ENCODE assay signal across 18 mouse cellular contexts in the genomic region with DNA sequence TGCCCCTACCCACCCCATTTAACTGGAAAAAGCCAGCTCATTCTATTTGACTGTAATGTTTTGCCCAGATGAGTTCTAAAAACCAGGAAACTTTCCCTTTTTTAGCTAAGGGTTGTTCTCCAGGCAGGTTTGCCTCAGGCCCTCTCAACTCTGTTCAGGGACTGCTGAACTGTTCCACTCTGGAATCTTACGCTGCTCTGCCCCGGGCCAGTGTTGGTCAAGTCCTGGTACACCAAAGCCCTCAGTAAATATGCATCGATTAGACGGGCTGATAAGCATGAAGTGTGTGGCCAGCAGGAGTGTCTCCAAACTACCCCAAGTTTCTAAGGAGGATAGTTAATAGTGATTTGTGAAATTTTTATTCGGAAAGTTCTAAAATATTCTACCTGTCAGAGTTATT. TPM values are rescaled to one million over a fixed set of nuclear protein-coding genes. Genes with fewer than 3 reads are reported as not detected.
DNase-seq lines count a peak whose midpoint lies in the region; ATAC-seq and TF ChIP-seq lines count a peak whose summit lies in the region.
"Had no signal": no experiment of that assay in that cellular context is flagged by ENCODE, and none has a peak within 500 bp of the region (broad histone marks: within the 10 kb centered on the region; RNA-seq: fewer than 3 reads in every experiment).

No protein-coding gene starts in this region.

- ATAC-seq in kidney, embryonic 14.5 days (ENCODE audit: low FRiP score, low TSS enrichment), result no peak
- ATAC-seq in liver, embryonic 11.5 days (replicated peaks; ENCODE audit: low FRiP score), result no peak
- no peak for ATAC-seq in erythroid progenitor cell, adult 5-6 weeks (replicated peaks; ENCODE audit: low FRiP score, poor library complexity, severe bottlenecking)
- ATAC-seq: forebrain, postnatal 0 days; midbrain, embryonic 15.5 days had no signal

- H3K4me2 ChIP-seq in kidney, embryonic 14.5 days (replicated peaks; ENCODE audit: low read depth, low read length), result no peak overlapping the region
- peak overlapping the region; percentile 64 for H3K4me2 ChIP-seq in liver, embryonic 11.5 days
- H3K4me2 ChIP-seq: hindbrain, embryonic 15.5 days; limb, embryonic 12.5 days; midbrain, embryonic 15.5 days had no signal

- H3K4me1 ChIP-seq in kidney, embryonic 14.5 days (ENCODE audit: control insufficient read depth, insufficient read depth, low read length), result no peaks in the 10 kb centered on the region; the same call in 1 of the 2 replicates
- peaks cover 53% of the 10 kb centered on the region for H3K4me1 ChIP-seq in liver, embryonic 11.5 days (replicated peaks; ENCODE audit: control insufficient read depth, insufficient read depth, low read length)
- peaks cover 27% of the 10 kb centered on the region; the same call in 1 of the 2 replicates for H3K4me1 ChIP-seq in small intestine, adult 2 months (ENCODE audit: control insufficient read depth, insufficient read depth, insufficient read length, low read length)
- H3K4me1 ChIP-seq: hindbrain, embryonic 15.5 days; midbrain, embryonic 15.5 days had no signal

- no peak overlapping the region for H3K9ac ChIP-seq in kidney, embryonic 14.5 days (ENCODE audit: low read depth, low read length)
- H3K9ac ChIP-seq in liver, embryonic 11.5 days (ENCODE audit: low read depth, low read length), result no peak overlapping the region
- H3K9ac ChIP-seq: forebrain, postnatal 0 days; hindbrain, embryonic 15.5 days; limb, embryonic 12.5 days; midbrain, embryonic 15.5 days had no signal

- H3K9me3 ChIP-seq in kidney, embryonic 14.5 days (ENCODE audit: control insufficient read depth, low read length), result no peaks in the 10 kb centered on the region
- H3K9me3 ChIP-seq in liver, embryonic 11.5 days (ENCODE audit: control insufficient read depth, low read length), result no peaks in the 10 kb centered on the region
- H3K9me3 ChIP-seq: hindbrain, embryonic 15.5 days; limb, embryonic 12.5 days; megakaryocyte, embryonic 14.5 days; midbrain, embryonic 15.5 days had no signal

- no peaks in the 10 kb centered on the region for H3K27me3 ChIP-seq in kidney, embryonic 14.5 days (ENCODE audit: control insufficient read depth, insufficient read depth, low read length)
- no peaks in the 10 kb centered on the region for H3K27me3 ChIP-seq in liver, embryonic 11.5 days (replicated peaks; ENCODE audit: control insufficient read depth, insufficient read depth, low read length)
- H3K27me3 ChIP-seq in small intestine, adult 2 months (ENCODE audit: control insufficient read depth, insufficient read depth, low read length), result no peaks in the 10 kb centered on the region
- H3K27me3 ChIP-seq: hindbrain, embryonic 15.5 days; limb, embryonic 12.5 days; megakaryocyte, embryonic 14.5 days; midbrain, embryonic 15.5 days had no signal

- no peaks in the 10 kb centered on the region for H3K36me3 ChIP-seq in kidney, embryonic 14.5 days (ENCODE audit: control insufficient read depth, insufficient read depth, low read length)
- H3K36me3 ChIP-seq in liver, embryonic 11.5 days (ENCODE audit: control insufficient read depth, insufficient read depth, low read length), result no peaks in the 10 kb centered on the region
- H3K36me3 ChIP-seq in small intestine, adult 2 months (ENCODE audit: control insufficient read depth, insufficient read depth, low read length), result no peaks in the 10 kb centered on the region
- H3K36me3 ChIP-seq: hindbrain, embryonic 15.5 days; limb, embryonic 12.5 days; midbrain, embryonic 15.5 days had no signal

- 82% methylated on average over 5 of the region's 5 CpGs for WGBS in kidney, embryonic 14.5 days
- 55% methylated on average over 5 of the region's 5 CpGs for WGBS in liver, embryonic 11.5 days
- 56% methylated on average over 5 of the region's 5 CpGs for WGBS in small intestine, adult 2 months

- no peak for TF ChIP-seq CTCF in small intestine, adult 2 months (IDR thresholded peaks at IDR 0.05; ENCODE audit: extremely low read depth, insufficient read length, insufficient replicate concordance, low read depth, low read length)

- no peak for DNase-seq in kidney, adult 9 months
- DNase-seq in kidney, postnatal 14 days, result peak; percentile 39
- no peak for DNase-seq in liver, embryonic 11.5 days (ENCODE audit: low spot score)
- DNase-seq in cerebellum, adult 9-11 months, result no peak
- DNase-seq: cerebellum, postnatal 25 days; forebrain, postnatal 0 days; gastrocnemius, postnatal 14 days; heart, postnatal 10 days; layer of hippocampus, adult 9-11 months; retina, postnatal 1 day; right cerebral cortex, postnatal 4 days had no signal

- H3K4me3 ChIP-seq in kidney, embryonic 14.5 days (ENCODE audit: low read length), result no peak overlapping the region
- H3K4me3 ChIP-seq in liver, embryonic 11.5 days (ENCODE audit: low read depth, low read length), result no peak overlapping the region
- H3K4me3 ChIP-seq in small intestine, adult 2 months (ENCODE audit: low read depth, low read length), result no peak overlapping the region
- H3K4me3 ChIP-seq: hindbrain, embryonic 15.5 days; limb, embryonic 12.5 days; midbrain, embryonic 15.5 days had no signal

- TF ChIP-seq POLR2A in small intestine, adult 2 months (IDR thresholded peaks at IDR 0.05; ENCODE audit: low read depth, low read length), result no peak

- peak overlapping the region; percentile 32; the same call in 1 of the 2 replicates for H3K27ac ChIP-seq in kidney, embryonic 14.5 days (ENCODE audit: low read depth, low read length)
- peak overlapping the region; percentile 92 for H3K27ac ChIP-seq in liver, embryonic 11.5 days (ENCODE audit: low read depth, low read length)
- peak overlapping the region; percentile 23; the same call in 1 of the 2 replicates for H3K27ac ChIP-seq in small intestine, adult 2 months (ENCODE audit: insufficient read depth, low read depth, low read length)
- H3K27ac ChIP-seq: hindbrain, embryonic 15.5 days; limb, embryonic 12.5 days; midbrain, embryonic 15.5 days had no signal

RNA-seq across cellular contexts. Expression of a gene that starts 46.3 kb away (rescaled TPM):
- 7.5 and 14.4 TPM in 2 replicates for polyA plus RNA-seq in kidney, embryonic 14.5 days (2014; fragmentation: Nextera tagmentation; extraction: Ambion mirVana)
- polyA plus RNA-seq in liver, embryonic 11.5 days (2014; fragmentation: Nextera tagmentation; extraction: Ambion mirVana), result 19.3 and 19.7 TPM in 2 replicates
- 7.6 and 16.7 TPM in 2 replicates for polyA plus RNA-seq in small intestine, adult 2 months (2012; rRNA removed)
- 145 and 147 TPM in 2 replicates for total RNA-seq in erythroid progenitor cell, adult 5-6 weeks (2015; ENCODE audit: low replicate concordance)
- total RNA-seq in erythroid progenitor cell, adult 5-6 weeks (2017; ENCODE audit: low replicate concordance), result 67.4 and 102 TPM in 2 replicates

Comparison
In these comparisons a context has a peak if more than half of its experiments do, and no peak if none do; other contexts are left out.
1. H3K27ac ChIP-seq: peak in every context shown above with its lines; median percentile 92 in liver, embryonic 11.5 days; 32 in kidney, embryonic 14.5 days; 23 in small intestine, adult 2 months.